Mouse (Mus musculus): Measurements from ENCODE around the gene Kdm2b. TPM values are rescaled to one million over a fixed set of nuclear protein-coding genes. Genes with fewer than 3 reads are reported as not detected.

The Kdm2b gene
- total and polyA plus RNA-seq, 3 experiments: 29.2 to 48.9 TPM; not detected in 1

GRCm38 (mm10) chr5:122884594-122885348 lies 104.9 kb downstream of the Kdm2b start:
- DNase-seq (ENCODE audit: low read depth, low spot score): no peak
- Histone ChIP-seq H3K4me1 (ENCODE audit: control insufficient read depth in 1 of 2, insufficient read depth in 2 of 2, low read length in 2 of 2) (peaks cover 4 to 5% of the 10 kb centered on the region in 2 experiments), H3K36me3 (ENCODE audit: control insufficient read depth in 1 of 2, insufficient read depth in 2 of 2, low read length in 2 of 2) (peaks cover 1 to 2% of the 10 kb centered on the region in 2 experiments; a peak in 2 of 4 replicates), H3K9ac (ENCODE audit: control insufficient read depth, low read depth, low read length, poor library complexity, severe bottlenecking) (no peak overlapping the region), H3K79me2 (ENCODE audit: control insufficient read depth, insufficient read depth, low read length, poor library complexity) (peaks cover 5% of the 10 kb centered on the region; the same call in 1 of the 2 replicates), H3K4me3 (ENCODE audit: control insufficient read depth in 1 of 2, insufficient read depth in 1 of 2, low read depth in 2 of 2, low read length in 2 of 2) (no peak overlapping the region), H3K27me3 (ENCODE audit: control insufficient read depth in 1 of 2, insufficient read depth in 2 of 2, low read length in 2 of 2) (no peaks in the 10 kb centered on the region), H3K27ac (ENCODE audit: control insufficient read depth, low read depth, low read length) (no peak overlapping the region), H3K9me3 (replicated peaks; ENCODE audit: insufficient read depth, low read length) (no peaks in the 10 kb centered on the region)
- no peak for TF ChIP-seq MAX (IDR thresholded peaks at IDR 0.05; ENCODE audit: low read length)
- no peak for TF ChIP-seq SIN3A (IDR thresholded peaks at IDR 0.05; ENCODE audit: low read length)
- no peak for TF ChIP-seq RCOR1 (IDR thresholded peaks at IDR 0.05; ENCODE audit: low read depth, low read length)
- TF ChIP-seq MAFK (IDR thresholded peaks at IDR 0.05; ENCODE audit: borderline replicate concordance, low read depth, low read length): no peak
- no peak for TF ChIP-seq MAZ (IDR thresholded peaks at IDR 0.05; ENCODE audit: low read depth, low read length)
- no peak for TF ChIP-seq ETS1 (IDR thresholded peaks at IDR 0.05; ENCODE audit: low read depth, low read length)
- TF ChIP-seq JUND (IDR thresholded peaks at IDR 0.05; ENCODE audit: low read depth, low read length): no peak

GRCm38 (mm10) chr5:122883652-122884235 lies 105.9 kb downstream of the Kdm2b start:
- no peak overlapping the region for H3K9ac ChIP-seq (ENCODE audit: control insufficient read depth, low read depth, low read length, poor library complexity, severe bottlenecking)

GRCm38 (mm10) chr5:122883237-122883636 lies 106.4 kb downstream of the Kdm2b start:
- Histone ChIP-seq H3K36me3 (ENCODE audit: control insufficient read depth in 1 of 2, insufficient read depth in 2 of 2, low read length in 2 of 2) (peaks cover 1 to 2% of the 10 kb centered on the region in 2 experiments; a peak in 3 of 4 replicates), H3K4me3 (ENCODE audit: control insufficient read depth in 1 of 2, insufficient read depth in 1 of 2, low read depth in 2 of 2, low read length in 2 of 2) (no peak overlapping the region)

More at GRCm38 (mm10) chr5:122883652-122884235, 105.9 kb downstream of the Kdm2b start:
- Histone ChIP-seq H3K9me3 (replicated peaks; ENCODE audit: insufficient read depth, low read length) (no peaks in the 10 kb centered on the region), H3K36me3 (ENCODE audit: control insufficient read depth in 1 of 2, insufficient read depth in 2 of 2, low read length in 2 of 2) (peaks cover 1 to 2% of the 10 kb centered on the region in 2 experiments; a peak in 3 of 4 replicates), H3K4me3 (ENCODE audit: control insufficient read depth in 1 of 2, insufficient read depth in 1 of 2, low read depth in 2 of 2, low read length in 2 of 2) (no peak overlapping the region), H3K27me3 (ENCODE audit: control insufficient read depth in 1 of 2, insufficient read depth in 2 of 2, low read length in 2 of 2) (no peaks in the 10 kb centered on the region), H3K4me1 (ENCODE audit: control insufficient read depth in 1 of 2, insufficient read depth in 2 of 2, low read length in 2 of 2) (peaks cover 4 to 5% of the 10 kb centered on the region in 2 experiments), H3K79me2 (ENCODE audit: control insufficient read depth, insufficient read depth, low read length, poor library complexity) (peaks cover 2% of the 10 kb centered on the region; the same call in 1 of the 2 replicates), H3K27ac (ENCODE audit: control insufficient read depth, low read depth, low read length) (no peak overlapping the region)
- no peak for TF ChIP-seq SIN3A (IDR thresholded peaks at IDR 0.05; ENCODE audit: low read length)
- TF ChIP-seq CTCF (IDR thresholded peaks at IDR 0.05 in 2 of 3, conservative IDR thresholded peaks at IDR 0.05 in 1 of 3; ENCODE audit: control insufficient read depth in 1 of 3, insufficient read depth in 1 of 3, low read depth in 2 of 3, low read length in 3 of 3, poor library complexity in 1 of 3, severe bottlenecking in 1 of 3): no peak
- TF ChIP-seq E2F4 (IDR thresholded peaks at IDR 0.05; ENCODE audit: borderline replicate concordance, low read depth, low read length): no peak
- TF ChIP-seq POLR2AphosphoS5 (IDR thresholded peaks at IDR 0.05; ENCODE audit: borderline replicate concordance, low read depth, low read length): no peak
- TF ChIP-seq ELF1 (IDR thresholded peaks at IDR 0.05; ENCODE audit: low read depth, low read length): no peak
- TF ChIP-seq KAT2A (conservative IDR thresholded peaks at IDR 0.05; ENCODE audit: low read depth, low read length): no peak
- TF ChIP-seq CHD2 (IDR thresholded peaks at IDR 0.05; ENCODE audit: low read length): no peak
- no peak for TF ChIP-seq USF1 (IDR thresholded peaks at IDR 0.05; ENCODE audit: low read depth, low read length)
- TF ChIP-seq SMC3 (IDR thresholded peaks at IDR 0.05; ENCODE audit: low read depth, low read length): no peak
- TF ChIP-seq TCF12 (IDR thresholded peaks at IDR 0.05; ENCODE audit: low read depth, low read length): no peak
- no peak for TF ChIP-seq MAX (IDR thresholded peaks at IDR 0.05; ENCODE audit: low read length)
- no peak for TF ChIP-seq MEF2A (IDR thresholded peaks at IDR 0.05; ENCODE audit: extremely low read depth, insufficient replicate concordance, low read depth, low read length, poor library complexity, severe bottlenecking)
- no peak for DNase-seq (ENCODE audit: low read depth, low spot score)

More at GRCm38 (mm10) chr5:122883237-122883636, 106.4 kb downstream of the Kdm2b start:
- Histone ChIP-seq H3K9me3 (replicated peaks; ENCODE audit: insufficient read depth, low read length) (no peaks in the 10 kb centered on the region), H3K79me2 (ENCODE audit: control insufficient read depth, insufficient read depth, low read length, poor library complexity) (peaks cover 2% of the 10 kb centered on the region; the same call in 1 of the 2 replicates), H3K4me1 (ENCODE audit: control insufficient read depth in 1 of 2, insufficient read depth in 2 of 2, low read length in 2 of 2) (peaks cover 4 to 5% of the 10 kb centered on the region in 2 experiments), H3K27me3 (ENCODE audit: control insufficient read depth in 1 of 2, insufficient read depth in 2 of 2, low read length in 2 of 2) (no peaks in the 10 kb centered on the region), H3K27ac (ENCODE audit: control insufficient read depth, low read depth, low read length) (no peak overlapping the region), H3K9ac (ENCODE audit: control insufficient read depth, low read depth, low read length, poor library complexity, severe bottlenecking) (no peak overlapping the region)
- DNase-seq (ENCODE audit: low read depth, low spot score): no peak
- TF ChIP-seq MYC (IDR thresholded peaks at IDR 0.05; ENCODE audit: low read depth, low read length) (no peak), TAL1 (IDR thresholded peaks at IDR 0.05; ENCODE audit: low read length) (no peak), CTCF (IDR thresholded peaks at IDR 0.05 in 2 of 3, conservative IDR thresholded peaks at IDR 0.05 in 1 of 3; ENCODE audit: control insufficient read depth in 1 of 3, insufficient read depth in 1 of 3, low read depth in 2 of 3, low read length in 3 of 3, poor library complexity in 1 of 3, severe bottlenecking in 1 of 3) (no peak), USF2 (IDR thresholded peaks at IDR 0.05; ENCODE audit: borderline replicate concordance in 1 of 2, insufficient read depth in 1 of 2, low read depth in 1 of 2, low read length in 2 of 2) (no peak)

Measured in MEL (cell line).